Mouse (Mus musculus) heart, postnatal 0 days (tissue): ENCODE results near the gene Ttc8. TPM values are rescaled to one million over a fixed set of nuclear protein-coding genes. Genes with fewer than 3 reads are reported as not detected.

Source experiments
- ATAC-seq: fragments of 200-750 bp; cut with Nextera tagmentation; 2 replicates; pipeline ENCODE4 v1.8.0; 2017; ENCODE audit warnings: low read depth, moderate number of reproducible peaks, moderate library complexity; ENCODE audit not compliant: insufficient read depth
- DNase-seq: peaks from one replicate; pipeline ENCODE4 v3.0.0-alpha.2; 2016; ENCODE audit warnings: low spot score
- H3K27ac ChIP-seq: fragments of 300-500 bp; sonication (generic); 2 replicates; pipeline ENCODE4 v1.5.1; 2014; ENCODE audit warnings: low read depth, mild to moderate bottlenecking
- H3K27me3 ChIP-seq: fragments of 300-500 bp; sonication (generic); 2 replicates; pipeline ENCODE4 v1.6.1; 2014; ENCODE audit warnings: low read length, mixed read lengths; ENCODE audit not compliant: control insufficient read depth, insufficient read depth
- H3K36me3 ChIP-seq: fragments of 300-500 bp; sonication (generic); replicated peaks from 2 replicates; pipeline ENCODE4 v1.6.1; 2014; ENCODE audit warnings: low read length, mixed read lengths; ENCODE audit not compliant: control insufficient read depth, insufficient read depth
- H3K4me1 ChIP-seq: fragments of 300-500 bp; sonication (generic); 2 replicates; pipeline ENCODE4 v1.6.1; 2014; ENCODE audit warnings: antibody characterized with exemption; ENCODE audit not compliant: control insufficient read depth, insufficient read depth
- H3K4me2 ChIP-seq: fragments of 300-500 bp; sonication (generic); 2 replicates; pipeline ENCODE4 v1.6.1; 2014; ENCODE audit warnings: low read depth, mild to moderate bottlenecking, low read length, moderate library complexity
- H3K4me3 ChIP-seq: fragments of 300-500 bp; sonication (generic); 2 replicates; pipeline ENCODE4 v1.5.1; 2014; ENCODE audit warnings: low read depth, low read length
- H3K9ac ChIP-seq: fragments of 300-500 bp; sonication (generic); replicated peaks from 2 replicates; pipeline ENCODE4 v1.6.1; 2014; ENCODE audit warnings: low read depth, low read length, mixed read lengths
- H3K9me3 ChIP-seq: fragments of 300-500 bp; sonication (generic); replicated peaks from 2 replicates; pipeline ENCODE4 v1.6.1; 2016; ENCODE audit warnings: low read length; ENCODE audit not compliant: control insufficient read depth
- CTCF ChIP-seq: IDR thresholded peaks from 2 replicates; pipeline ENCODE4 v1.5.1; 2016; ENCODE audit warnings: antibody characterized with exemption, control low read depth, low read depth
- EP300 ChIP-seq: IDR thresholded peaks from 2 replicates; pipeline ENCODE4 v1.6.1; 2016; ENCODE audit warnings: antibody characterized with exemption, low read depth
- WGBS: fragments of 180-500 bp; shearing (Covaris S2); extraction: QIAGEN DNeasy Blood & Tissue Kit; methylation state at CpG from one replicate; pipeline ENCODE4 v1.1.7; 2014; 5-methylcytosine and 5-hydroxymethylcytosine counted together
- polyA plus RNA-seq: library from polyadenylated mRNA; unstranded; fragments of >200 nt; fragmentation: Nextera tagmentation; extraction: Ambion mirVana; gene quantifications from 2 replicates; pipeline ENCODE4 v1.2.1, GENCODE M21; 2015
- total RNA-seq: library from RNA; depleted of rRNA; stranded (reverse); fragments of >200 nt; gene quantifications from 2 replicates; pipeline ENCODE4 v1.2.3, GENCODE M21; 2014; ENCODE audit warnings: low replicate concordance; rRNA removed

The Ttc8 gene
- 9.7 and 18.7 TPM in 2 replicates for total RNA-seq
- 8.4 and 8.5 TPM in 2 replicates for polyA plus RNA-seq

GRCm38 (mm10) chr12:98920194-98920991 lies at the start of gene Ttc8:
Gene Ttc8 (plus strand): TSS chr12:98920574.
- peak within 1 kb of the TSS; percentile 52 for H3K4me3 ChIP-seq
- DNase-seq (peak; percentile 89), ATAC-seq (peak; percentile 96)
- no peaks in the 10 kb centered on the region; the same call in 1 of the 2 replicates for H3K4me1 ChIP-seq
- under 1% methylated on average over 35 of the region's 35 CpGs for WGBS
- H3K27ac ChIP-seq: peak within 1 kb of the TSS; percentile 62
- H3K36me3 ChIP-seq: no peaks in the 10 kb centered on the region
- H3K4me2 ChIP-seq: peak within 1 kb of the TSS; percentile 61
- H3K9me3 ChIP-seq: no peaks in the 10 kb centered on the region
- peak within 1 kb of the TSS; percentile 45 for H3K9ac ChIP-seq
- 0 out of 2 replicates have a peak, but pooled peaks cover 5% of the 10 kb centered on the region for H3K27me3 ChIP-seq
- TF ChIP-seq CTCF (no peak), EP300 (peak; percentile 87)

- ATAC-seq (no peak), DNase-seq (no peak)
- Histone ChIP-seq H3K4me2 (no peak overlapping the region), H3K27ac (no peak overlapping the region), H3K9me3 (no peaks in the 10 kb centered on the region), H3K4me3 (no peak overlapping the region), H3K4me1 (no peaks in the 10 kb centered on the region), H3K9ac (no peak overlapping the region), H3K36me3 (peaks cover 9% of the 10 kb centered on the region; the same call in 1 of the 2 replicates), H3K27me3 (no peaks in the 10 kb centered on the region)
- 91% methylated on average over 10 of the region's 10 CpGs for WGBS
- no peak for TF ChIP-seq CTCF
- no peak for TF ChIP-seq EP300
These were observed 47.5 kb upstream of the Ttc8 start for GRCm38 (mm10) chr12:98872836-98873235.

- 69% methylated on average over 2 of the region's 2 CpGs for WGBS
- TF ChIP-seq EP300 (no peak), CTCF (no peak)
- Histone ChIP-seq H3K4me1 (no peaks in the 10 kb centered on the region), H3K36me3 (peaks cover under 1% of the 10 kb centered on the region; the same call in 1 of the 2 replicates), H3K4me3 (no peak overlapping the region), H3K9me3 (no peaks in the 10 kb centered on the region), H3K27ac (no peak overlapping the region), H3K9ac (no peak overlapping the region), H3K27me3 (no peaks in the 10 kb centered on the region), H3K4me2 (no peak overlapping the region)
- DNase-seq (no peak), ATAC-seq (no peak)
These were observed 45.2 kb upstream of the Ttc8 start for GRCm38 (mm10) chr12:98875216-98875615.

- H3K9me3 ChIP-seq: no peaks in the 10 kb centered on the region
- ATAC-seq: no peak
- TF ChIP-seq EP300 (no peak), CTCF (no peak)
- no peak overlapping the region for H3K4me3 ChIP-seq
- H3K27ac ChIP-seq: no peak overlapping the region
- no peaks in the 10 kb centered on the region for H3K36me3 ChIP-seq
- 85% methylated on average over 1 of the region's 1 CpGs for WGBS
- no peaks in the 10 kb centered on the region for H3K27me3 ChIP-seq
- DNase-seq: no peak
- H3K9ac ChIP-seq: no peak overlapping the region
- no peaks in the 10 kb centered on the region for H3K4me1 ChIP-seq
- H3K4me2 ChIP-seq: no peak overlapping the region
These were observed 41.7 kb upstream of the Ttc8 start for GRCm38 (mm10) chr12:98878693-98879092.

- DNase-seq: peak; percentile 40
- H3K4me1 ChIP-seq: no peaks in the 10 kb centered on the region
- 16% methylated on average over 5 of the region's 5 CpGs for WGBS
These were observed 38.6 kb upstream of the Ttc8 start for GRCm38 (mm10) chr12:98881796-98882195.

More at GRCm38 (mm10) chr12:98881796-98882195, 38.6 kb upstream of the Ttc8 start:
- ATAC-seq: no peak
- H3K27me3 ChIP-seq: no peaks in the 10 kb centered on the region
- no peaks in the 10 kb centered on the region for H3K36me3 ChIP-seq
- H3K4me3 ChIP-seq: no peak overlapping the region
- H3K9ac ChIP-seq: no peak overlapping the region
- peak overlapping the region; percentile 33; the same call in 1 of the 2 replicates for H3K4me2 ChIP-seq
- no peak overlapping the region; the same call in 1 of the 2 replicates for H3K27ac ChIP-seq
- no peak for TF ChIP-seq CTCF
- TF ChIP-seq EP300: no peak
- no peaks in the 10 kb centered on the region for H3K9me3 ChIP-seq
